Mouse (Mus musculus) forebrain, embryonic 13.5 days (tissue): Measurements from ENCODE around the gene Ctu2. TPM values are rescaled to one million over a fixed set of nuclear protein-coding genes. Genes with fewer than 3 reads are reported as not detected.
A peak's percentile ranks its signal among the peaks of the same experiment; 100 is the strongest.

Experiments
- ATAC-seq: fragments of 200-750 bp; cut with Nextera tagmentation; 2 replicates; pipeline ENCODE4 v1.8.0; 2017
- H3K27ac ChIP-seq: fragments of 300-500 bp; sonication (generic); 2 replicates; pipeline ENCODE4 v1.5.1; 2015; ENCODE audit warnings: inconsistent platforms, mild to moderate bottlenecking, moderate library complexity
- H3K27me3 ChIP-seq: fragments of 300-500 bp; sonication (generic); 2 replicates; pipeline ENCODE4 v1.6.1; 2015; ENCODE audit warnings: mild to moderate bottlenecking, inconsistent platforms
- H3K36me3 ChIP-seq: fragments of 300-500 bp; sonication (generic); 2 replicates; pipeline ENCODE4 v1.6.1; 2015; ENCODE audit warnings: mild to moderate bottlenecking, inconsistent platforms; ENCODE audit not compliant: poor library complexity, severe bottlenecking
- H3K4me1 ChIP-seq: fragments of 300-500 bp; sonication (generic); 2 replicates; pipeline ENCODE4 v1.6.1; 2015; ENCODE audit warnings: inconsistent platforms
- H3K4me2 ChIP-seq: fragments of 300-500 bp; sonication (generic); 2 replicates; pipeline ENCODE4 v1.6.1; 2015; ENCODE audit warnings: inconsistent platforms, mild to moderate bottlenecking, moderate library complexity
- H3K4me3 ChIP-seq: fragments of 300-500 bp; sonication (generic); 2 replicates; pipeline ENCODE4 v1.5.1; 2015; ENCODE audit warnings: mild to moderate bottlenecking, inconsistent platforms
- H3K9ac ChIP-seq: fragments of 300-500 bp; sonication (generic); 2 replicates; pipeline ENCODE4 v1.6.1; 2015; ENCODE audit warnings: mild to moderate bottlenecking, inconsistent platforms
- H3K9me3 ChIP-seq: fragments of 300-500 bp; sonication (generic); replicated peaks from 2 replicates; pipeline ENCODE4 v1.6.1; 2016; ENCODE audit warnings: inconsistent platforms
- WGBS: fragments of 180-500 bp; shearing (Covaris S2); methylation state at CpG from one replicate; pipeline ENCODE4 v1.1.7; 2015; 5-methylcytosine and 5-hydroxymethylcytosine counted together
- polyA plus RNA-seq: library from polyadenylated mRNA; unstranded; fragments of >200 nt; fragmentation: Nextera tagmentation; extraction: Ambion mirVana; gene quantifications from 2 replicates; pipeline ENCODE4 v1.2.1, GENCODE M21; 2015

Gene Ctu2
- polyA plus RNA-seq, 1 experiment from 2014 or later: 69.1 TPM

GRCm38 (mm10) chr8:122511552-122511951 is 35.6 kb downstream of the Ctu2 start:
- H3K27ac ChIP-seq: no peak overlapping the region
- 87% methylated on average over 16 of the region's 16 CpGs for WGBS
- no peaks in the 10 kb centered on the region for H3K4me1 ChIP-seq
- H3K27me3 ChIP-seq: no peaks in the 10 kb centered on the region
- H3K4me2 ChIP-seq: no peak overlapping the region
- no peak for ATAC-seq
- no peaks in the 10 kb centered on the region for H3K9me3 ChIP-seq
- H3K36me3 ChIP-seq: no peaks in the 10 kb centered on the region
- H3K9ac ChIP-seq: no peak overlapping the region
- H3K4me3 ChIP-seq: no peak overlapping the region

- WGBS: 83% methylated on average over 7 of the region's 7 CpGs
- no peak for ATAC-seq
- H3K27me3 ChIP-seq: no peaks in the 10 kb centered on the region
These were observed 36.4 kb downstream of the Ctu2 start for GRCm38 (mm10) chr8:122512392-122512791.

GRCm38 (mm10) chr8:122515699-122516098 is 39.8 kb downstream of the Ctu2 start:
- Histone ChIP-seq H3K4me2 (no peak overlapping the region), H3K27ac (no peak overlapping the region), H3K27me3 (no peaks in the 10 kb centered on the region), H3K4me1 (peaks cover 15% of the 10 kb centered on the region), H3K9ac (no peak overlapping the region), H3K9me3 (no peaks in the 10 kb centered on the region), H3K36me3 (no peaks in the 10 kb centered on the region), H3K4me3 (no peak overlapping the region)
- WGBS: 94% methylated on average over 14 of the region's 14 CpGs
- no peak for ATAC-seq

More at GRCm38 (mm10) chr8:122512392-122512791, 36.4 kb downstream of the Ctu2 start:
- Histone ChIP-seq H3K36me3 (no peaks in the 10 kb centered on the region), H3K4me2 (no peak overlapping the region), H3K4me3 (no peak overlapping the region), H3K9ac (no peak overlapping the region), H3K9me3 (no peaks in the 10 kb centered on the region), H3K4me1 (peaks cover 6% of the 10 kb centered on the region), H3K27ac (no peak overlapping the region)

- H3K27ac ChIP-seq: no peak overlapping the region
- H3K9me3 ChIP-seq: no peaks in the 10 kb centered on the region
- no peak for ATAC-seq
- no peak overlapping the region for H3K4me2 ChIP-seq
- H3K4me1 ChIP-seq: peaks cover 17% of the 10 kb centered on the region
- H3K36me3 ChIP-seq: no peaks in the 10 kb centered on the region
- no peak overlapping the region for H3K4me3 ChIP-seq
- 33% methylated on average over 6 of the region's 6 CpGs for WGBS
- no peak overlapping the region for H3K9ac ChIP-seq
- H3K27me3 ChIP-seq: no peaks in the 10 kb centered on the region
These were observed 41.7 kb downstream of the Ctu2 start for GRCm38 (mm10) chr8:122517541-122518190.

- H3K36me3 ChIP-seq: no peaks in the 10 kb centered on the region
- WGBS: 84% methylated on average over 11 of the region's 11 CpGs
- ATAC-seq: no peak
These were observed 44.7 kb downstream of the Ctu2 start for GRCm38 (mm10) chr8:122520611-122521010.

GRCm38 (mm10) chr8:122522796-122523651 is 47.1 kb downstream of the Ctu2 start:
- H3K4me2 ChIP-seq: peak overlapping the region; percentile 53
- ATAC-seq: peak; percentile 38

More at GRCm38 (mm10) chr8:122520611-122521010, 44.7 kb downstream of the Ctu2 start:
- no peak overlapping the region for H3K4me2 ChIP-seq
- H3K4me1 ChIP-seq: peaks cover 39% of the 10 kb centered on the region
- no peak overlapping the region for H3K4me3 ChIP-seq
- H3K9ac ChIP-seq: no peak overlapping the region
- H3K9me3 ChIP-seq: no peaks in the 10 kb centered on the region
- H3K27me3 ChIP-seq: peaks cover 9% of the 10 kb centered on the region; the same call in 1 of the 2 replicates
- no peak overlapping the region for H3K27ac ChIP-seq

GRCm38 (mm10) chr8:122523652-122524360 is 47.9 kb downstream of the Ctu2 start:
- peak overlapping the region; percentile 37 for H3K9ac ChIP-seq

More at GRCm38 (mm10) chr8:122522796-122523651, 47.1 kb downstream of the Ctu2 start:
- H3K27me3 ChIP-seq: peaks cover 19% of the 10 kb centered on the region
- no peak overlapping the region for H3K4me3 ChIP-seq
- H3K27ac ChIP-seq: peak overlapping the region; percentile 74; the same call in 1 of the 2 replicates
- no peaks in the 10 kb centered on the region for H3K9me3 ChIP-seq
- WGBS: 61% methylated on average over 14 of the region's 14 CpGs
- H3K36me3 ChIP-seq: no peaks in the 10 kb centered on the region
- H3K9ac ChIP-seq: 0 out of 2 replicates have a peak overlapping the region, but pooled peaks have one; percentile 37
- H3K4me1 ChIP-seq: peaks cover 26% of the 10 kb centered on the region

GRCm38 (mm10) chr8:122524506-122524905 is 48.6 kb downstream of the Ctu2 start:
- Histone ChIP-seq H3K27me3 (peaks cover 19% of the 10 kb centered on the region), H3K9me3 (no peaks in the 10 kb centered on the region), H3K4me1 (peaks cover 23% of the 10 kb centered on the region), H3K4me3 (no peak overlapping the region), H3K27ac (no peak overlapping the region), H3K36me3 (no peaks in the 10 kb centered on the region), H3K9ac (0 out of 2 replicates have a peak overlapping the region, but pooled peaks have one; percentile 26), H3K4me2 (peak overlapping the region; percentile 53)
- ATAC-seq: no peak
- WGBS: 62% methylated on average over 6 of the region's 6 CpGs

More at GRCm38 (mm10) chr8:122523652-122524360, 47.9 kb downstream of the Ctu2 start:
- Histone ChIP-seq H3K27me3 (peaks cover 19% of the 10 kb centered on the region), H3K9me3 (no peaks in the 10 kb centered on the region), H3K36me3 (no peaks in the 10 kb centered on the region), H3K4me1 (peaks cover 23% of the 10 kb centered on the region), H3K4me2 (peak overlapping the region; percentile 53), H3K27ac (peak overlapping the region; percentile 74), H3K4me3 (peak overlapping the region; percentile 14; the same call in 1 of the 2 replicates)
- ATAC-seq: peak; percentile 79
- 8% methylated on average over 23 of the region's 23 CpGs for WGBS

- 82% methylated on average over 6 of the region's 6 CpGs for WGBS
These were observed 49.1 kb downstream of the Ctu2 start for GRCm38 (mm10) chr8:122525004-122525403.

GRCm38 (mm10) chr8:122526084-122526483 is 50.1 kb downstream of the Ctu2 start:
- Histone ChIP-seq H3K36me3 (no peaks in the 10 kb centered on the region), H3K27ac (no peak overlapping the region), H3K4me3 (no peak overlapping the region), H3K9ac (no peak overlapping the region), H3K4me1 (peaks cover 23% of the 10 kb centered on the region), H3K4me2 (no peak overlapping the region), H3K27me3 (peaks cover 19% of the 10 kb centered on the region), H3K9me3 (no peaks in the 10 kb centered on the region)
- no peak for ATAC-seq
- WGBS: 83% methylated on average over 3 of the region's 3 CpGs

More at GRCm38 (mm10) chr8:122525004-122525403, 49.1 kb downstream of the Ctu2 start:
- no peak for ATAC-seq
- peaks cover 19% of the 10 kb centered on the region for H3K27me3 ChIP-seq
- H3K4me3 ChIP-seq: no peak overlapping the region
- H3K4me2 ChIP-seq: no peak overlapping the region
- no peak overlapping the region for H3K9ac ChIP-seq
- H3K36me3 ChIP-seq: no peaks in the 10 kb centered on the region
- H3K27ac ChIP-seq: no peak overlapping the region
- no peaks in the 10 kb centered on the region for H3K9me3 ChIP-seq
- peaks cover 23% of the 10 kb centered on the region for H3K4me1 ChIP-seq

- no peak overlapping the region for H3K4me3 ChIP-seq
- H3K27ac ChIP-seq: no peak overlapping the region
- no peak overlapping the region for H3K4me2 ChIP-seq
- no peaks in the 10 kb centered on the region for H3K9me3 ChIP-seq
- H3K27me3 ChIP-seq: peaks cover 19% of the 10 kb centered on the region
- H3K36me3 ChIP-seq: no peaks in the 10 kb centered on the region
- no peak overlapping the region for H3K9ac ChIP-seq
- 73% methylated on average over 7 of the region's 7 CpGs for WGBS
- no peak for ATAC-seq
- peaks cover 23% of the 10 kb centered on the region for H3K4me1 ChIP-seq
These were observed 50.7 kb downstream of the Ctu2 start for GRCm38 (mm10) chr8:122526526-122527170.
